9 mouse cellular contexts compared by ENCODE assay signal in the genomic region with DNA sequence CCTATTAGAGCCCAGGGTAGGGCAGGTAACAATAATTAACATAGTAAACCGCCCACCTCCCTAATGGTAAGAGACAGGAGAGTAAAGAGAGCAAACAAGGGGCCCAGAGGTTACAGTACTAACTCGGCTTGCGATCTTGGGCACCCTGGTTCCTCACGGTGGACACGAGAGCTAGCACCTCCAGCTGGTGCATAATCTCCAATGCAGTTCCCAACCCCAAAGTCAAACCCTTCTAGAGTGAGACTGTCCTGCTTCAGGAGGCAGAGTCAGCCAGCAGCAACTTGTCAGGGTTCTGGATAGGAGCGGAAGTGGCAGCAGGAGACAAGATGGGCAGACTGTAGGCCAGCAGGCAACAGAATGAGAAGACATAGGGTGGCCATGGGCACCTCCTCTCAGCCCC. TPM values are rescaled to one million over a fixed set of nuclear protein-coding genes. Genes with fewer than 3 reads are reported as not detected.
DNase-seq lines count a peak whose midpoint lies in the region; ATAC-seq and TF ChIP-seq lines count a peak whose summit lies in the region.
"Had no signal": no experiment of that assay in that cellular context is flagged by ENCODE, and none has a peak within 500 bp of the region (broad histone marks: within the 10 kb centered on the region; RNA-seq: fewer than 3 reads in every experiment).

No protein-coding gene starts in this region.

- ATAC-seq in kidney, embryonic 15.5 days (replicated peaks; ENCODE audit: low FRiP score): no peak
- no peak for ATAC-seq in embryonic facial prominence, embryonic 15.5 days (ENCODE audit: insufficient number of reproducible peaks, low FRiP score, low TSS enrichment, low read depth)
- ATAC-seq in liver, embryonic 16.5 days (ENCODE audit: low read depth): no peak
- no peak for ATAC-seq in cerebellum, adult (ENCODE audit: insufficient number of reproducible peaks, low FRiP score, low TSS enrichment)

- no peaks in the 10 kb centered on the region for H3K9me3 ChIP-seq in kidney, embryonic 15.5 days (replicated peaks)
- H3K9me3 ChIP-seq in ES-E14 (ENCODE audit: control insufficient read depth, insufficient read depth, low read depth, low read length): no peaks in the 10 kb centered on the region
- H3K9me3 ChIP-seq in embryonic facial prominence, embryonic 15.5 days (replicated peaks): no peaks in the 10 kb centered on the region
- no peaks in the 10 kb centered on the region for H3K9me3 ChIP-seq in liver, embryonic 16.5 days (replicated peaks; ENCODE audit: control insufficient read depth, low read length)

- in situ Hi-C loops in ES-E14 (cut with MboI; ENCODE audit: low sequenced_read_pairs in 2 of 2, unreplicated experiment in 2 of 2): no loop called here

- no peak for DNase-seq in kidney, postnatal 25 days
- no peak for DNase-seq in ES-E14 (ENCODE audit: low read depth, low spot score)
- no peak for DNase-seq in layer of hippocampus, postnatal 25 days (ENCODE audit: extremely low spot score in 1 of 2, low spot score in 1 of 2)
- no peak for DNase-seq in left cerebral cortex, adult 11 months (ENCODE audit: low spot score)
- DNase-seq: cerebellum, adult 9-11 months had no signal

- no peak overlapping the region for H3K9ac ChIP-seq in kidney, embryonic 15.5 days
- H3K9ac ChIP-seq in ES-E14 (ENCODE audit: insufficient read depth, low read depth, low read length, poor library complexity, severe bottlenecking): no peak overlapping the region
- H3K9ac ChIP-seq in embryonic facial prominence, embryonic 15.5 days: no peak overlapping the region
- no peak overlapping the region for H3K9ac ChIP-seq in liver, embryonic 16.5 days (ENCODE audit: low read depth, low read length)

- H3K27ac ChIP-seq in kidney, embryonic 15.5 days: no peak overlapping the region
- no peak overlapping the region for H3K27ac ChIP-seq in ES-E14 (ENCODE audit: insufficient read depth, low read depth, low read length, poor library complexity, severe bottlenecking)
- H3K27ac ChIP-seq in embryonic facial prominence, embryonic 15.5 days (replicated peaks): 0 out of 2 replicates have a peak overlapping the region, but pooled peaks have one; percentile 24
- H3K27ac ChIP-seq in liver, embryonic 16.5 days (ENCODE audit: low read length): no peak overlapping the region

- no peaks in the 10 kb centered on the region for H3K36me3 ChIP-seq in kidney, embryonic 15.5 days
- peaks cover 7% of the 10 kb centered on the region; the same call in 1 of the 2 replicates for H3K36me3 ChIP-seq in ES-E14 (ENCODE audit: control insufficient read depth, insufficient read depth, low read length, poor library complexity, severe bottlenecking)
- no peaks in the 10 kb centered on the region for H3K36me3 ChIP-seq in embryonic facial prominence, embryonic 15.5 days
- no peaks in the 10 kb centered on the region; the same call in 1 of the 2 replicates for H3K36me3 ChIP-seq in liver, embryonic 16.5 days (ENCODE audit: control insufficient read depth, insufficient read depth)

- peaks cover 3% of the 10 kb centered on the region; the same call in 1 of the 2 replicates for H3K27me3 ChIP-seq in kidney, embryonic 15.5 days
- H3K27me3 ChIP-seq in embryonic facial prominence, embryonic 15.5 days: no peaks in the 10 kb centered on the region
- H3K27me3 ChIP-seq in liver, embryonic 16.5 days (ENCODE audit: control insufficient read depth, insufficient read depth, low read depth, low read length): peaks cover 23% of the 10 kb centered on the region

- peak overlapping the region; percentile 80 for H3K4me3 ChIP-seq in kidney, embryonic 15.5 days (replicated peaks)
- H3K4me3 ChIP-seq in ES-E14 (ENCODE audit: insufficient read depth in 1 of 2, low read depth in 1 of 2, low read length in 2 of 2, poor library complexity in 1 of 2, severe bottlenecking in 1 of 2): peak overlapping the region; percentile 77 to 87
- H3K4me3 ChIP-seq in embryonic facial prominence, embryonic 15.5 days (replicated peaks): peak overlapping the region; percentile 83
- peak overlapping the region; percentile 67 for H3K4me3 ChIP-seq in liver, embryonic 16.5 days (ENCODE audit: low read depth, low read length)

- 61% methylated on average over 6 of the region's 6 CpGs for WGBS in kidney, embryonic 15.5 days
- 68% methylated on average over 6 of the region's 6 CpGs for WGBS in embryonic facial prominence, embryonic 15.5 days
- 44% methylated on average over 6 of the region's 6 CpGs for WGBS in liver, embryonic 16.5 days (ENCODE audit: insufficient replicate concordance)

- H3K4me2 ChIP-seq in kidney, embryonic 15.5 days: peak overlapping the region; percentile 94
- peak overlapping the region; percentile 86 for H3K4me2 ChIP-seq in embryonic facial prominence, embryonic 15.5 days (replicated peaks)
- peak overlapping the region; percentile 60 for H3K4me2 ChIP-seq in liver, embryonic 16.5 days (ENCODE audit: low read depth, low read length)

- peaks cover 50% of the 10 kb centered on the region for H3K4me1 ChIP-seq in kidney, embryonic 15.5 days
- peaks cover 15 to 24% of the 10 kb centered on the region in 2 experiments for H3K4me1 ChIP-seq in ES-E14 (ENCODE audit: control insufficient read depth in 2 of 2, insufficient read depth in 2 of 2, low read length in 2 of 2, poor library complexity in 1 of 2)
- H3K4me1 ChIP-seq in embryonic facial prominence, embryonic 15.5 days: peaks cover 38% of the 10 kb centered on the region
- peaks cover 17% of the 10 kb centered on the region for H3K4me1 ChIP-seq in liver, embryonic 16.5 days (ENCODE audit: control insufficient read depth, low read depth, low read length)

TF ChIP-seq in ES-E14, 5 proteins besides CTCF, POLR2A, EP300 and RAD21:
- TF ChIP-seq MAFK (IDR thresholded peaks at IDR 0.05; ENCODE audit: insufficient read depth, low read depth, low read length): no peak
- TF ChIP-seq HCFC1 (IDR thresholded peaks at IDR 0.05; ENCODE audit: borderline replicate concordance, insufficient read depth, low read length): no peak
- no peak for TF ChIP-seq ZNF384 (IDR thresholded peaks at IDR 0.05; ENCODE audit: low read depth, low read length)
- TF ChIP-seq CHD2 (IDR thresholded peaks at IDR 0.05; ENCODE audit: low read depth, low read length): no peak
- no peak for TF ChIP-seq ZC3H11A (IDR thresholded peaks at IDR 0.05; ENCODE audit: borderline replicate concordance, low read depth, low read length)

RNA-seq across cellular contexts. Expression of a gene that starts 1.9 kb away (rescaled TPM):
- polyA plus RNA-seq in kidney, embryonic 15.5 days (2015; fragmentation: Nextera tagmentation; extraction: Ambion mirVana): 137 and 148 TPM in 2 replicates
- 228 and 374 TPM in 2 replicates for total RNA-seq in ES-E14 (2012; rRNA removed)
- polyA plus RNA-seq in embryonic facial prominence, embryonic 15.5 days (2015; fragmentation: Nextera tagmentation; extraction: Ambion mirVana): 366 and 382 TPM in 2 replicates
- 165 and 168 TPM in 2 replicates for polyA plus RNA-seq in liver, embryonic 16.5 days (2015; fragmentation: Nextera tagmentation; extraction: Ambion mirVana)
- total RNA-seq in layer of hippocampus, postnatal 25 days (2021): 10 to 100 TPM; 78.0 to 89.7 TPM

RNA-seq across cellular contexts. Expression of a gene that starts 53.9 kb away (rescaled TPM):
- polyA plus RNA-seq in kidney, embryonic 15.5 days (2015; fragmentation: Nextera tagmentation; extraction: Ambion mirVana): 4.2 and 6.6 TPM in 2 replicates
- 3.0 and 6.8 TPM in 2 replicates for total RNA-seq in ES-E14 (2012; rRNA removed)
- polyA plus RNA-seq in embryonic facial prominence, embryonic 15.5 days (2015; fragmentation: Nextera tagmentation; extraction: Ambion mirVana): 8.8 and 9.4 TPM in 2 replicates
- polyA plus RNA-seq in liver, embryonic 16.5 days (2015; fragmentation: Nextera tagmentation; extraction: Ambion mirVana): 10.4 and 11.9 TPM in 2 replicates
- 10 to 100 TPM; 14.6 to 14.7 TPM for total RNA-seq in layer of hippocampus, postnatal 25 days (2021)
